Mouse (Mus musculus): Measurements from ENCODE around the gene Ttc7b. TPM values are rescaled to one million over a fixed set of nuclear protein-coding genes. Genes with fewer than 3 reads are reported as not detected.

The Ttc7b gene
- total RNA-seq, 2 experiments from 2014 or later = 6.2 to 13.4 TPM

DNA sequence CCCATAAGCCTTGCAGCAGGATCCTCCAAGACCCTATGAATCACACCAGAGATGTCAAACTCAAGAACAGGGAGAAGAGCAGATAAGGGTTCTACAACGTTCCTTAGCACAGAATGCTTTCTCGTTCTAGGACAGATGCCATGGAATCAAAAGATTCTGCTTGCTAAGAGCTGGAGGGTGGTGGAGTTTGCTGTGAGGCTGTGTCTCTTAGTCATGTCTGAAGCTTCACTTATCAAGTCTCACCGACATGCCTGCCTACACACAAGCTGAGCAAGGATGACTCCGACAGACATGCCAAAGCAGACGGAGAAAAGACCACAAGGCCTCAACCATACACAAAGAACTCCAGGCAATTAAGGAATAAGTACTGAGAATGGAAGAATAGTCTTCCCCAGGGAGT, 27.4 kb downstream of the Ttc7b start:
- ATAC-seq (replicated peaks; ENCODE audit: low FRiP score, poor library complexity, severe bottlenecking) = no peak

DNA sequence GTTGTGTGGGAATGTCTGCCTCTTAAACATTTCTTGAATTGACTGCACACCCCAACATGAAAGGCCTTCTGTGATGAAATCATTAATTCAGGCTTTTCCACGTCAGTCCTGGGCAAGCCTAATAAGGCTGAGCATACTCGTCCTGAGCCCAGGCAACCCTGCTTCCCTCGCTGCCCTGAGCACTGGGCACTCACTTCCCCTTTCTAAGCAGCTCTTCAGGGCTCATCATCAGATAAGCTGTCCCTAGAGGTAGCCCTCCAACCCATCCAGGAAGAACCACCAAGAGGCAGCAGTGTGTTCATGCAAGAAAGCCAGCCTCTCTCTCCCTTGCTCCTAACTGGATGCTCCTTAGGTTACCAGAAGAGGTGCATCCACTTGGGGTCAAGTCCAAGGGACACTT, 27.9 kb downstream of the Ttc7b start:
- no peak for ATAC-seq (replicated peaks; ENCODE audit: low FRiP score, poor library complexity, severe bottlenecking)

DNA sequence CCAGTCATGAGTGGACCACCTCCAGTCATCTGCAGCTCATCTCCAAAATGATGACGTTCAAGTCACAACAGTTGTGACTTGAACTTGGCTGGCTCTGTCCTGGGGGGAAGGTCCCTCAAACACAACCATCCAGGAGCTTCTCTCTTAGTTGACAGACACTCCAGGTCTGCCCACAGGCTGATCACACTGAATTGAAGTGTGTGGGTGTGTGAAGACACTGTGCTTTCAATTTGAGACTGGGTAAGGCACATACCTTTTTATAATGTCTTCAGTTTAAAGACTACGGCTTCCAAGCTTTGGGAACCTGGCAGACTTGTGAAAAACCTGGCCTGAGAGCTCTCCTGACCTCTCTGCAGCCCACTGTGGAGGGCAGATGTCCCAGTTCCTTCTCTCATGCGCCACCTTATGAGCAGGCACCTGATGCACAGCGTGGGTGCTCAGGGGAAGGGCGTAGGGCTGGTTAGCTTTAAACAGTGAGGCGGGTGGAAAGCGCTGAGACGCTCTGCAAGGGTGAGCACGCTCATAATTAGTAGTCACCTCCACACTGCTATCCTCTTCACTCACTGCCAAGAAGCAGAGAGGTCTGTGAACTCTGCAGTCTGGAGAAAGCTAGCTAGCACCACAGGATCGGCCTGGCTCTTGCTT, 28.5 kb downstream of the Ttc7b start:
- no peak for ATAC-seq (replicated peaks; ENCODE audit: low FRiP score, poor library complexity, severe bottlenecking)

DNA sequence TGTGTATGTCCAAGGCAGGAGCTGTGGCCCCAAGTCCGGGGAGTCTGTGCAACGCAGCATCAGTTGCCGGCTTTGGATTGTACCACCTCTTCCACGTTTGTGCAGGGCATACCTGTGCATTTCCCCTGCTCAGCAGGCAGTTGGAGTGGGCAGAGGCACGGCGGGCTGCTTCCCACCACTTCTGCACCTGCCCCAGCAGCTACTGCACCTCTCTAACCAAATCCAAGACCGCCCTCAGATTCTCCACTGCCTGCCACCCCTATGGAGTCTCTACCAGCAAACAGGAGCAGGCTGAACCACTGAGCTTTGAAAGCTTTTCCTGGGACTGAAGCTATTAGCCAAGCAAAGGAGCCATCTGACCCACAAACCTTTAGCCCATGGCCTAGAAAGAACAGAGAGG, 30.8 kb downstream of the Ttc7b start:
- ATAC-seq (replicated peaks; ENCODE audit: low FRiP score, poor library complexity, severe bottlenecking) = no peak

DNA sequence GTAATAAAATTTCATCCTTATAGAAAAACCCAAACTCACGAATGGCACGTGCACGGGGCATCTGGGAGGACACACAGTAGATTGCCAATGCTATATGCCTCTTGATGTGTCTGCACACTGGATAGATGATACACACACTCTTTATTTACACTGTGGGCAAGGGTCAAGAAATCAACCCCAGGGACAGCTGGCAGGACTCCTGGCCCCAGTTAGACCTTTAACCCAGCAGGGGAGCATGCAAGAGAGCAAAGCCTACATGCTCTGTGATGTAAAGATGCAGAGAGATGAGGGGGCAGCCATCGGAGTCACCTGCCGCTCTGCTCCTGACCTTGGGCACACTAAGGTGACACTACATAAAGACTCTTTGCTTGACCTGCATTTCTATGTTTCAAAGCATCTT, 32.3 kb downstream of the Ttc7b start:
- no peak for ATAC-seq (replicated peaks; ENCODE audit: low FRiP score, poor library complexity, severe bottlenecking)

DNA sequence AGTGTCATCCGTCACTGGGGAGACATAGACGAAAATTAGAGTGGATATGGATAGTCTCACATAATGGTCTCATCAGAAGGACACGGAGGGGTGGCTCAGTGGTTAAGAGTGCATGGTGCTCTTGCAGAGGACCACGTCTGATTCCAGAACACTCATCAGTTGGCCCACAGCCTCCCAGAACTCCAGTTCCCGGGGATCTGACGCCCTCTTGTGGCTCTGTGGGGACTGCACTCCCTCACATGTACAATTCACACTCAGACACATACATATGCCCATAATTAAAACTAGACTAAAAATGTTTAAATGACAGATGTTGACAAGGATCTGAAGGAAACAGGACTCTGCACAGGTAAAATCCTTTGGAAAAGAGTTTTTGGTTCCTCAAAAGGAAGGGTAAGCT, 34.4 kb downstream of the Ttc7b start:
- ATAC-seq (replicated peaks; ENCODE audit: low FRiP score, poor library complexity, severe bottlenecking) = no peak

DNA sequence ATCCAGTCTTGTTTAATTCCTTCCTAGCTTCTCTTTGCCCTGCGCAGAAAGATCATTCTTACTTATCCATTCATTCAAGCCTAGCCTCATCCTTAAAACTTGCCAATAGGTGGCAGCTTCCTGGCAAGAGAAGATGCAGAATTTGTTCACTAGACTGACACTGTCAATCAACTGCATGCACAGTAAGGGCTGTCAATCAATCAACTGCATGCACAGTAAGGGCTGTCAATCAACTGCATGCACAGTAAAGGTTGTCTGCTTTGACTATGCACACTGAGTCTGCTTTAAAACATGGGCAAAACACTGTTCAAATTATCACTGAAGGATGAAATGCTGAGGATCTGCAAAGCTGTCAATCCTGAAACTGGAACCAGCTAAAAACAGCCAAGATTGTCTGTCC, 37.6 kb downstream of the Ttc7b start:
- ATAC-seq (replicated peaks; ENCODE audit: low FRiP score, poor library complexity, severe bottlenecking) = no peak

DNA sequence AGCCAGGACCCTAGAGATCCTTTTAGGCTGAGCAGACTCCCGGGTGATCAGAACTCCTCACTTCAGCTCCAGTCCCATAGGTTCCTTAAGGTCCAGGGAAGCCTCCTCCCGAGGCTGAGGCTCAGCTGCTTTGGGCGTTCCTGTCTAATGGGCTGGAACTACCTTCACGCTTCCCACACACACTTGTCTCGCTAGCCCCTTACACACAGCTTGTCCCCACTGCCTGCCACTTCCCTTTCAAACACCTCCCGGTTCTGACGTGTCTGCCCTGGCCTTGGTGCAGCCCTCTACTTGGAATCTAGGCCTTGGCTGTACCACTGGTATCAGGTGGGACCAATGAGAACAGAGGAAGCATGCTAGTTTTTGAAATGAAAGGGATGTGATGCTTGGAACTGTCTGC, 38.4 kb downstream of the Ttc7b start:
- ATAC-seq (replicated peaks; ENCODE audit: low FRiP score, poor library complexity, severe bottlenecking) = no peak

DNA sequence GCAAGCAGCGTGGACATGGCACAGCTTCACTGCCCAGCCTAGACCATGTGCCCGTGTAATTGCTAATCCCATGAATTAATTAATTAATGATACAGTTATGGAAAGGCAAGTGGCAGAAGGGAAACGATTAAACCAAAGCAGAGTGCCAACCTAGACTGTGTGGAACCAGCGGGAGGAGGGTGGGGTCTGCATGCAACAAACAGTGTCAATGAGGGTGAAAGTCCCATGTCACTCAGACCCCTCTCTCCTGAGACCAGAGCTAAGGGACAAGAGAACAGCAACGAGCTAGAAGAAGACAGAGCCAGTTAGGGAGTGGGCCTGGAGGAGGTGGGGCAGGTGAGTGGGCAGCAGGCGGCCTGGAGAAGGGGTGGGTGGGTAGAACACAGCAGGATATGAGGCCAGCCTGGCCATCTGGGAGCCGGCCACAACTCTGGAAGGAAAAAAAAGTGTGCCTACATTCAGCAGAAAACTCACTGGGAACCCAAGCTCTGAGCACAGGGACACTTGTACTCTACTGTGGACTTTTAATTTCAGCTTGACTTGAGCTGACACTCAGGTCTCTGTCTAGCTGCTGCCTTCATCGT, 39.1 kb downstream of the Ttc7b start:
- ATAC-seq (replicated peaks; ENCODE audit: low FRiP score, poor library complexity, severe bottlenecking) = no peak

DNA sequence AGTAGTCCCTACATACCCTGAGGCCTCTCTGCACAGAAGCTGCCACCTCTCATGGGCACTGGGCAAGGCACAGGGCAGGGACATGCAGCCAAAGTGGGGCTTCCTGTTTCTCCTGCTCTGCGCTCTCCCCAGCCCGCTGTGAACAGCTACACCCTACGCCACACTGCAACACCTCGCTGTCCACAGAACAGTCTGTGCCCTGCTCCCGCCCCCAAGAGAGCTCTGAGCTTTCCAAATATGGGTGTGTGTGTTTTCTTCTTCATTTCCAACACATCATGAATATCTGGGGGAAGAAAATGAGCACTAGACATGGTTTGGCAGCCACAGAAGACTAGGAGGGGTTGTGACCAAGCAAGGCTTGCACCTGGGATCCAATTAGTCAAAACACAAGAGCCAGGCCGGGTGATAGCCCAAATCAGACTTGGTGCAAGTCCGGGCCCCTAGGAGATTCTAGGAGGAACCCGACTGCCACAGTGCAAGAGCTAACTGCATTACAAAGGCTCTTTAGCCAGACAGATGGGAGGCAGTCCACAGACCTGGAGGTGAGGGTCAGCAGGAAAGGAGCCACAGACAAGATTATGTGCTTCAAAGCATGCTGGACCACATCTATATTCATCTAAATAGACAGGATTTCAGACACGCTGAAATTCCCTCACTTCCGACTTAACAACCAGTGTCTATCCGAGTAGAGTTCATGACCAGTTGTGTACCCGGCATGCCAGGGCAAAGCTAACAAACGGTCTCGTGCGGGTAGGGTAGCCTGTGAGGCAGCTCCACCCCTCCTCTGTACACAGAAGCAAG, 39.8 kb downstream of the Ttc7b start:
- no peak for ATAC-seq (replicated peaks; ENCODE audit: low FRiP score, poor library complexity, severe bottlenecking)

DNA sequence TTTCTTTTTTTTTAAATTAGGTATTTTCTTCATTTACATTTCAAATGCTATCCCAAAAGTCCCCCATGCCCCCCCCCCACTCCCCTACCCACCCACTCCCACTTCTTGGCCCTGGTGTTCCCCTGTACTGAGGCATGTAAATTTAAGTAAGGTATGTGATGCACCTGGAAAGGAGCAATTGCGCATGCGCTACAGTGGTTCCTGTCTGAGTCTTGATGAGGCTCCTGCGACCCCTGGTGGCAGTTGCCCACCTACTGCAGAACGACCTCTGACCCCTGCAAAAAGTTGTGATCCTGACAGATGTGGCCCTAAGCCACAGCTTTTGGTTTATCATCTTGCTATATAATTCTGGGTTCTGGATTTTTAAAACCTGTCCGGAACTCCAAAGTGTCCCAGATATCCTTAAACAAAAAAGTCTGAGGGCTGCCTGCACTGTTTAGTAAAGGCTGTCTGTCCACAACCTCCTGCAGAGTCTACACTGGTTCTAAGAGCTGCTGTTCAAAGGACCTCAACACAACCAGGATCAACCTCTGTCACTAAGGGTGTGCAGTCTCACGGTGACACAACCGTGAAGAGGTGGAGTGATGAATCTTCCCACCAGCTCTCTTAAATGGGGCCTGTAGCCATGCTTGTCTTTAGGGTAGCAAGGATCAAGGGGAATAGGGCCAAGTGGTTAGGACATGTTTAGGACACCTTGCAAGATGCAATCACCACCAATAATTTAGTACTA, 40.6 kb downstream of the Ttc7b start:
- ATAC-seq (replicated peaks; ENCODE audit: low FRiP score, poor library complexity, severe bottlenecking) = no peak

DNA sequence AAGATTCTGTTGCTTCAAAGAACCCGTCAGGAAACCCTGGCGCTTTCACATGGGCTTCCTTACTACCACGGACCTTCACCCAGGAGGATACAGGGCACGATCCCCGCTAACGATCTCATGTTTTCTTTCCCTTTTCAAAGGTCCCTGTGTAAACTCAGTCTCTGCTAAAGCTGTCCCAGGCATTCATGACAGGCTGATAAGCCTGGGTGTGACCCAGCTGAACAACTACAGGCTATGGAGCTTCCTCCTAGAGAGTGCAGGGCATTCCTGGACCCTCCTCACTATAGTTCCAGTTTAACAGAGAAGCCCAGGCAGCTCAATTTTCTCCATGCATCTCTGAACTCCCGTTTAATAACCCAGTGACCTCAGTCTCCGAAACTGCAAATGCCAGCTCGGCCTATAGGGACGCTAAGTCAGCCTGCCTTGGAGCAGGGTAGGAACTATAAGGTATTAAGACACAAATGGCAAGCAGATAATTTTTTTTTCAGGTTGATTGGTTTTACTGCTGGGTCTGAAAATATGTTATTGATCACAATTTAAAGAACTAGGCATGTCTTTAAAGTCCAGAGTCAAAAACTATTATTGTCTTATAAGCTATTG, 41.3 kb downstream of the Ttc7b start:
- no peak for ATAC-seq (replicated peaks; ENCODE audit: low FRiP score, poor library complexity, severe bottlenecking)

DNA sequence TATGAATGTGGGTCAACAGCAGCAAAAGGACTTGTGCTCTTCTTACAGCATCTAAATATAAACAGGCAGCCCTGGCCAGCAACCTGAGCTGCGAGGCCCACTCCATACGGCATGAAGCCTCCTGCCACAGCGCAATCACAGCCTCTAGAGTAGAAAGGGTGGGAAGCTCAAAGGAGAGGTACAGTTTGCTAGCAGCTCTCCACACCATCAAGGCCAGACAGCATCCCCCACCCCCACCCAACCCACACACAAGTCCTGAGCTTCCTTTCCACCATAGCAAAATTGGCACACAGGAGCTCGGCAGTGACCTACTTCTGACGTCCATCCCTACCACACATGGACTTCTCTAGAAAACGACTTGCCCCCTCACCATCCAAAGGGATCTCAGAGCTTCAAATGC, 42.0 kb downstream of the Ttc7b start:
- ATAC-seq (replicated peaks; ENCODE audit: low FRiP score, poor library complexity, severe bottlenecking) = no peak

DNA sequence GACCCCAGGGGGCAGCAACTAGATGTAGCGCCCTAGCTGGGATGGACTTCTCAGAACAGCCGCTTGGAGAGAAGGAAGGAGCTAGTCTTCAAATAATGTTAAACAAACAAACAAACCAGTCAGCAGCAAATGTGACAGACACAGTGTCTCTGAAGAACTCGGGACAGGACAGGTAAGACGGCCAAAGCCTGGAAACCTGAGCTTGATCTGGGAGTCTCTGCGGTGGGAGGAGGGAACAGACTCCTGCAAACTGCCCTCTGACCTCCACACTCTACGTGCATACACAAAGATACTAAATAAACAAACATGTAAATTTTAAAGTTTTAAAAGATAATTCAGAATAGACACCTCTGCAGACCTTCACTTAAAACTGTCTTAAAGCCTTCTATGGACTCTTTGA, 42.5 kb downstream of the Ttc7b start:
- no peak for ATAC-seq (replicated peaks; ENCODE audit: low FRiP score, poor library complexity, severe bottlenecking)

DNA sequence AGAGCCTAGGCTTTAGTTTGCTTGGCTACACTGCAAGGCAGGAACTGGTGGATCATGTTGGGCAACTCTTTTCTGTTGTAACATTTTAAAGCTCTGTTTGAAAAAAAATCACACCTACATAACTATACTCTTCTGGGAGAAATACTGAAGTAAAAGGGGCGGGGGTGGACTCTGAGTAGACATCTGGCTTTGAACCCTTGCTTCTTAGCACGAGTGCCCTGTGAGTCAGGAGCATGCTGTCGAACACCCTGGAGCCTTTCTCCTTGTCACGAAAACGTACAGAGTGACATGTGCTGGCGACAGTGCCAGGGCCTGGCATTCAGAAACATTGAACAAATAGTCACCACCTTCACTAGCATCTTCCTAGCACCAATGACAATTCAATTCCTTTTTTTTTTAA, 43.2 kb downstream of the Ttc7b start:
- ATAC-seq (replicated peaks; ENCODE audit: low FRiP score, poor library complexity, severe bottlenecking) = no peak

DNA sequence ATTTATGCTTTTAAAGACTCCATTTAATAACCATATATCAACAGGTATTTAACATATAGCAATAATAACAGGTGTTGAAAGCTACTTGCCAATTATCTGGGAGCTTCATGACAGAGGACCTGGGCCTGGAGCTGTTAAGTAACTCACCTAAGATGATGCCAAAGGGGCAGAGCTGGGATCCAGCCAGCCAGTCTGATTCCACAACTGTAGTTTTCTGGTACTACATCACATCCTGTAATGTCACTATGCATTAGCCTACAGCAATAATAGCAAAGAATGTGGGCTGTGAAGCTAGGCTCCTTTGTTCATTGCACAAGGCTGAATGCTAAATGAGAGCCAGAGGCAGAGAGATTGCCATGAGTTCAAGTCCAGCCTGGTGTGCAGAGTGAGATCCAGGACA, 44.3 kb downstream of the Ttc7b start:
- no peak for ATAC-seq (replicated peaks; ENCODE audit: low FRiP score, poor library complexity, severe bottlenecking)

DNA sequence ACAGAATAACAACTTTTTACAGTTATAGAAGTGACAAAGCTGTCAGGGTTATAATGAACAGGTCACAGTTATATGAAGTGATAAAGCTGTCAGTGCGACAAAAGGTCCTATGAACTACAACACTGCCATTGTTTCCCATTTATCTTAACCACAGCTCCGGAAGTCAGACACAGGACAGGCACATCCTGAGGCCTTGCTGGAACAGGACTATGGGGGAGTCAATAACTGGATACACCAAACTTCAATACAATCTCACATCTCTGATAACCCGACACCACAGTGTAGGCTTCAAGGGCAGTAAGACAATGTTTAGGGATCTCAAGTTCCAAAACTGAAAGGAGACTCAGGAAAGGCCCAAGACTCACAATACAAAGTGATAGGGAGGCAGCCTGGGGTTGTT, 45.1 kb downstream of the Ttc7b start:
- ATAC-seq (replicated peaks; ENCODE audit: low FRiP score, poor library complexity, severe bottlenecking) = no peak

DNA sequence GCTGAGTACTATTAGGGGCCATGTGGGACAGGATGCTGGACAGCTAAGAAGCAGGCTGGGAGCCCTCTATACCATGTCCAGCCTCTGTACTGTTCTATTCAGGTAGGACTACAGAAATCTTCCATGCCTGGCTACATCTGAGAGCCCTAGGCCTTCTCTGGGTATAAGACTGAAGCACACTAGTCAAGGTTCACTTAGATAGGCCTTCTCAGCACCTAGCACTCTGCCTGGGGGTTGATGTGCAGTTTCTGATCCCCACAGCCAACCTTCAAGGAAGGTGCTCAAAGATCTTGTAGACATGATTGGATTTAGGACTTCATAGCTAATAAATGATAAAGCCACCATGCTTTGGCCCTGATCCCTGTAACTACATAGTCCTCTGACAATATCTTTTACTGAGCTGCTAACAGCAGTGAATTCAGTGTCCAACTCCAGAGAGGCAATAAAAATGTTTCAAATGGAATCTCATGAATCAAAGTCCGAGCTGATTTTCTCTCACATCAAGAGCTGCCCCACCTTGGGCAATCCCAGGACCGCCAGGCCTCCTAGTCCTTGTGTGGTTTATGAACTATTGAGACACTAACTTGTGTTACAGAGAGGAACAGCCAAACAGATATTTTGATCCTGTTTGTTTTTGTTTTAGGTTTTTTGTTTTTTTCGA, 45.8 kb downstream of the Ttc7b start:
- ATAC-seq (replicated peaks; ENCODE audit: low FRiP score, poor library complexity, severe bottlenecking) = no peak

DNA sequence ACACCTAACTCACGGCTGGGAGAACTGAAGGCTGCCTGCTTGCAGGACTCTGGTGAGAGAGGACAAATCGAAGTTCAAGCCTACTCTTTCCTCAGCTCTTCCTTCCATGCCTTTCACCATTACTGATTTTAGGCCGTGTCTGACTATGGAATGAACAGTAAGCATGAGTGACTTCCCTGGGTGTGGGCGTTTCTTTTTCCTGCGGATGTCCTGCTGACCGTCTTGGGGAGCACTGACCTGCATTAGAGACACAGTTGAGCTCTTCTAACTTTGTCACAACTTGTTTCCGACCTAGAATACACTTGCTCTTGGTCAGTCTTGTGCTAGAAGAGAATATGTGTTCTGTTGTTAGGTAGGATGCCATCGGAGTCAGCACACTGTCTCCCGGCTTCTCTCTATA, 50.3 kb downstream of the Ttc7b start:
- ATAC-seq (replicated peaks; ENCODE audit: low FRiP score, poor library complexity, severe bottlenecking) = no peak
